Mouse (Mus musculus) forebrain, postnatal 0 days (tissue): Measurements from ENCODE around the gene Dnase1l3. TPM values are rescaled to one million over a fixed set of nuclear protein-coding genes. Genes with fewer than 3 reads are reported as not detected.
A peak's percentile ranks its signal among the peaks of the same experiment; 100 is the strongest.

Experiments
- ATAC-seq: fragments of 200-750 bp; cut with Nextera tagmentation; 2 replicates; pipeline ENCODE4 v1.8.0; 2017; ENCODE audit warnings: mild to moderate bottlenecking, moderate library complexity
- DNase-seq: peaks from one replicate; pipeline ENCODE4 v3.0.0-alpha.2; 2015
- H3K27ac ChIP-seq: fragments of 300-500 bp; sonication (generic); 2 replicates; pipeline ENCODE4 v1.5.1; 2014; ENCODE audit warnings: low read depth, mild to moderate bottlenecking, antibody characterized with exemption, low read length, moderate library complexity, mixed read lengths
- H3K27me3 ChIP-seq: fragments of 300-500 bp; sonication (generic); 2 replicates; pipeline ENCODE4 v1.6.1; 2014; ENCODE audit warnings: mild to moderate bottlenecking, low read length, mixed read lengths; ENCODE audit not compliant: insufficient read depth
- H3K36me3 ChIP-seq: fragments of 300-500 bp; sonication (generic); 2 replicates; pipeline ENCODE4 v1.6.1; 2014; ENCODE audit warnings: mild to moderate bottlenecking, moderate library complexity; ENCODE audit not compliant: insufficient read depth
- H3K4me1 ChIP-seq: fragments of 300-500 bp; sonication (generic); 2 replicates; pipeline ENCODE4 v1.6.1; 2014; ENCODE audit warnings: antibody characterized with exemption; ENCODE audit not compliant: insufficient read depth
- H3K4me2 ChIP-seq: fragments of 300-500 bp; sonication (generic); 2 replicates; pipeline ENCODE4 v1.6.1; 2014; ENCODE audit warnings: low read depth, mild to moderate bottlenecking, moderate library complexity
- H3K4me3 ChIP-seq: fragments of 300-500 bp; sonication (generic); 2 replicates; pipeline ENCODE4 v1.5.1; 2014; ENCODE audit warnings: low read depth, low read length, mixed read lengths
- H3K9ac ChIP-seq: fragments of 300-500 bp; sonication (generic); 2 replicates; pipeline ENCODE4 v1.6.1; 2014; ENCODE audit warnings: mild to moderate bottlenecking
- H3K9me3 ChIP-seq: fragments of 300-500 bp; sonication (generic); 2 replicates; pipeline ENCODE4 v1.6.1; 2016; ENCODE audit warnings: low read length
- CTCF ChIP-seq: sonication (generic); IDR thresholded peaks from 2 replicates; pipeline ENCODE4 v1.5.1; 2016; ENCODE audit warnings: antibody characterized with exemption, control low read depth, low read depth
- WGBS: fragments of 180-500 bp; shearing (Covaris S2); extraction: QIAGEN DNeasy Blood & Tissue Kit; methylation state at CpG from one replicate; pipeline ENCODE4 v1.1.7; 2014; 5-methylcytosine and 5-hydroxymethylcytosine counted together
- polyA plus RNA-seq: library from polyadenylated mRNA; unstranded; fragments of >200 nt; fragmentation: Nextera tagmentation; extraction: Ambion mirVana; gene quantifications from 2 replicates; pipeline ENCODE4 v1.2.1, GENCODE M21; 2015
- total RNA-seq: library from RNA; depleted of rRNA; stranded (reverse); fragments of >200 nt; gene quantifications from 2 replicates; pipeline ENCODE4 v1.2.3, GENCODE M21; 2014

Dnase1l3 gene
- total and polyA plus RNA-seq, 2 experiments from 2014 or later = 0.10 TPM; not detected in 1

DNA sequence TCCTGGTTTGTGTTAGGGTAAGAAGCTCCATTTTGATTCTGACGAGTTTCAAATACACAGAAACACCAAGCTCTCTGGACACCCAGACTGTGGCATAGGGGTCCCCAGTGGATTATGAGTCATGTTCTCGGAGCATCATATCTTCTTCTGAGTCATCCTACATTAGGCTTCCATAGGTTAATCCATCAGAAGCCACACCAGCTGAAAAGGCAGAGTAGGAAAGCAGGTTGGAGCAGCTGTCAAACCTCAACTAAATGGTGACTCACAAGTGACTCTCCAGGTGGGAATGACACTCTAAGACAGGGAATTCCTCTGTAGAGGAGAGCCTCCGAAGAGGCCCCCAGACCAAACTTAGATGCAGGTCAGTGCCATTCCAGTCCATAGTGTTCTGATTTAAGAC lies 4.7 kb upstream of the Dnase1l3 start:
- Histone ChIP-seq H3K27ac (no peak overlapping the region), H3K36me3 (no peaks in the 10 kb centered on the region), H3K4me1 (peaks cover 16% of the 10 kb centered on the region), H3K27me3 (no peaks in the 10 kb centered on the region), H3K4me3 (no peak overlapping the region), H3K9ac (no peak overlapping the region), H3K4me2 (no peak overlapping the region), H3K9me3 (no peaks in the 10 kb centered on the region)
- no peak for DNase-seq
- 84% methylated on average over 3 of the region's 3 CpGs for WGBS
- TF ChIP-seq CTCF = no peak
- ATAC-seq = no peak

DNA sequence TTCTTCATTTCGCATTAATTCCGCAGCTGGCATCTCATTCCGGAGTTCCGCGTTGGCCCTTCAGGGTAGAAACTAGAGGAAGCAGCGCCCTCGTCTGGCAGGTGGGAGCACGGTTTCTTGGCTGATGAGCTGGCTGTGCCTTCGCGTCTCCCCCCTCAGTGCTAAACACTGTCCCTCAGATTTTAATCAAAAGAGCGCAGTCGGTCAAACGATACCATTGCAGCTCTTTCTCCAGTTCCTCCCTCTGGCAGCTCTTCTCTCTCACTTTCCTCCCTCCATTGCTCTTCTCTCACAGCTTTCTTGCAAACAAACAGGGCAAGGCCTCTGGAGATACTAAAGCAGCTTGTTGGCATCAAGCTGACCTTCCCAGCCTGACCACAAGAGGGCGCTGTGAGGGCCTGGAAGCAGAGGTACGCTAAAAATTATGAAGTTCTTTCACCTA lies 2.9 kb upstream of the Dnase1l3 start:
- Histone ChIP-seq H3K36me3 (no peaks in the 10 kb centered on the region), H3K4me3 (0 out of 2 replicates have a peak overlapping the region, but pooled peaks have one; percentile 11), H3K9me3 (no peaks in the 10 kb centered on the region), H3K4me1 (0 out of 2 replicates have a peak, but pooled peaks cover 8% of the 10 kb centered on the region), H3K27ac (no peak overlapping the region), H3K9ac (no peak overlapping the region), H3K4me2 (peak overlapping the region; percentile 26; the same call in 1 of the 2 replicates), H3K27me3 (no peaks in the 10 kb centered on the region)
- DNase-seq (peak; percentile 89), ATAC-seq (peak; percentile 80)
- 1% methylated on average over 15 of the region's 15 CpGs for WGBS
- TF ChIP-seq CTCF = peak; percentile 77

DNA sequence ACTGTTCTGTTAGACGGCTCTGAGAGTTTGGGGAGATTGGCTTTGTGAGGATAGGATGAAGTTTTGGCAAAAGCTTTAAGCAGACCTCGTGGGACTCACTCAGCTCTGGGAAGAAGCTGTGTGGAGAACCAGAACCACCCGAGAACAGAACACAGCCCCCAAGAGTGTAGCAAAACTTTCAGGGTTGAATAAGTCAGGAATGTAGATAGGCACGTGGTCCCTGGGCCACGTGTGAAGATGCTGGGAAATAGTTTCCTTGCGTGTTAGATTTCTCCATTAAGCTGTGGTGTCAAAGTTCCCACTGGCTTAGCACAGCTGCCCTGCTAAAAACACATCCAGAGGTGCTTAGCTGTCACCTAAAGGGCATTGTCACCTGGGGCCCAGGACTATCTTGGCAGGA lies 2.2 kb downstream of the Dnase1l3 start:
- H3K4me1 ChIP-seq = no peaks in the 10 kb centered on the region
- no peaks in the 10 kb centered on the region for H3K36me3 ChIP-seq
- no peak overlapping the region for H3K27ac ChIP-seq
- DNase-seq (no peak), ATAC-seq (no peak)
- no peak for TF ChIP-seq CTCF
- 74% methylated on average over 6 of the region's 6 CpGs for WGBS
- H3K27me3 ChIP-seq = no peaks in the 10 kb centered on the region
- no peaks in the 10 kb centered on the region for H3K9me3 ChIP-seq
- no peak overlapping the region for H3K9ac ChIP-seq
- H3K4me3 ChIP-seq = no peak overlapping the region
- H3K4me2 ChIP-seq = no peak overlapping the region

DNA sequence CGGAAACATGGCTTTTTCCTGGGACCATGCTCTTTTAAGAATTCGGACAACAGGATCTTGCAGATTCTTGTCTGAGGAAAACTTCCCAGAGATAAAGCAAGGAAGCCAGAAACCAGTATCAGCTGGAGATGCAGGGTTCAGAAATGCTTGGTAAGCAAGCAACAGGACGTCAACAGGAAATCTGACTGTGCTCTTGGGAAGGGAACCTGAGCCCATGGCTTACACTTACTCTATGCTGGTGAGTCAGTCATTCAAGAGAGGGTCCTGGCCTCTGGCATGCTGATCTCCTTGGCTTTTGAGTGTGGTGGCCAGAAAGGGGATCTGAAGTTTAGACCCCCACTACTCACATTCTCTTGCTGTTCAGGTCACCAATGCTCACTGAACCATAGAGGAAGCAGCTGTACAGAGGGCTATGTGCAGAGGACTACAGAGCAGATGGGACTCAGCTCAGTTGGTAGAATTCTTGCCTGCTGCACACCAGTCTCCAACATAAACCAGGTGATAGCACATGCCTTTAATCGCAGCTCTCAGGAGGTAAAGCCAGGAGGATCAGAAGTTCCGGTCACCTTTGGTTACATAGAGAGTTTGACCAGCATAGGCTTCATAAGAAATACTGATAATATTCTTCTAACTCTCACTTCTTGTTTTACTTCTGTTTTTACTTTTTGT lies 3.1 kb downstream of the Dnase1l3 start:
- DNase-seq (no peak), ATAC-seq (no peak)
- no peak for TF ChIP-seq CTCF
- Histone ChIP-seq H3K9ac (no peak overlapping the region), H3K4me1 (no peaks in the 10 kb centered on the region), H3K36me3 (no peaks in the 10 kb centered on the region), H3K27ac (no peak overlapping the region), H3K27me3 (no peaks in the 10 kb centered on the region), H3K4me3 (no peak overlapping the region), H3K9me3 (no peaks in the 10 kb centered on the region), H3K4me2 (no peak overlapping the region)
- 93% methylated on average over 5 of the region's 5 CpGs for WGBS

DNA sequence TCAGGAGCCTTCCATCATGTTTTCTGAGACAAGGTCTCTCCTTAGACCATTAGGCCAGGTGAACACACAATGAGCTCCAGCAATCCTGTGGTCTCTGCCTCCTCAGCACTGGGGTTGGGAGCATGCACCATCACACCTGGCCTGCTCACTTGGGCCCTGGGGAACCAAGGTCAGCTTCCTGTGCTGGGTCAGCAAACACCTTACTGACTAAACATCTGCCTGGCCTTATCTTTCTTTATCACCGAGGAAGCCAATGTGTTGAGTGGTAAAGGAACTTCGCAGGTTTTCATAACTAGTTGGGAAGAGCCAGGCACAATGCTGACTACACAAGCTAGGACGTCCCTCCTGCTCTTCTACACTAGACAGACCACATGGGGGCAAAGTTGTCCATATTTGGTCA lies 4.4 kb downstream of the Dnase1l3 start:
- ATAC-seq (no peak), DNase-seq (no peak)
- TF ChIP-seq CTCF = no peak
- Histone ChIP-seq H3K9ac (no peak overlapping the region), H3K4me3 (no peak overlapping the region), H3K4me1 (no peaks in the 10 kb centered on the region), H3K36me3 (no peaks in the 10 kb centered on the region), H3K27me3 (no peaks in the 10 kb centered on the region), H3K4me2 (no peak overlapping the region), H3K27ac (no peak overlapping the region), H3K9me3 (no peaks in the 10 kb centered on the region)
- 79% methylated on average over 3 of the region's 3 CpGs for WGBS

DNA sequence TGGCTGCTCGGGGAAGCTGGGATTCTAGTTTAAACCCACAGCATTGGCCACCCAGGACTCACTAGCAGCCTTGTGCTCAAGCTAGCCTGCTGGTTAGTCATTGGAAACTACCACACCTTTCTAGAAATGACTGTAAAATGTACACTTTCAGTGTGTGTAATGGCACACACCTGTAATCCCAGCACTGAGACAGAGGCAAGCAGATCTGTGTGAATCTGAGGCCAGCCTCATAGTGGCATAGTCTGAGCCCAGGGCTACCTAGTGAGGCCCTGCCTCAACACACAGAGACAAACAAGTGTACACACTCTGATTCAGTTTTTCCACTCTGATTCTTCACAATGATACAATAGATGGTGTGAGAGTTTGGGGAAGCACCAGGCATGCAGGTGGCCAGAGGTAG lies 5.0 kb downstream of the Dnase1l3 start:
- Histone ChIP-seq H3K9ac (no peak overlapping the region), H3K36me3 (no peaks in the 10 kb centered on the region), H3K4me3 (no peak overlapping the region), H3K4me2 (no peak overlapping the region), H3K4me1 (no peaks in the 10 kb centered on the region), H3K27me3 (no peaks in the 10 kb centered on the region), H3K27ac (no peak overlapping the region), H3K9me3 (no peaks in the 10 kb centered on the region)
- no peak for ATAC-seq
- no peak for TF ChIP-seq CTCF
- 68% methylated on average over 1 of the region's 1 CpGs for WGBS
- no peak for DNase-seq

DNA sequence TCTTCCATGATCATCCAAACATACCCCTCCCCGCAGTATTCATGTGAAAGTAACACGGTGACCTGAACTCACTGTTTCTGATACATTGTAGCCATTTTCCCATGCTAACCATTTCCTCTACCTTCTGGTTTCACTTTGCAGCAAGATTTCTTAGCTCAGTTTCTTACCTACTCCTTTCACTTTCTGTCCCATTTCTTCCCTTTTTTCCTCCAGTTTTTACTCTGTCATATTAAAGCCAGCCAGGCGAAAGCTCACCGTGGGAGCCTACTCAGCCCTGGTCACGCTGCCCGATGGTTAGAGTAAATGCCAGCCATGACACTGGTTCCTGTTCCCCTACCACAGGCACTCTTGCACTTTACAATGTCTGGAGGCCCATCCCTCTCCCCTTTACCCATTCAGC lies 7.5 kb downstream of the Dnase1l3 start:
- H3K4me2 ChIP-seq = no peak overlapping the region
- no peaks in the 10 kb centered on the region for H3K4me1 ChIP-seq
- no peaks in the 10 kb centered on the region for H3K27me3 ChIP-seq
- no peak overlapping the region for H3K9ac ChIP-seq
- H3K36me3 ChIP-seq = no peaks in the 10 kb centered on the region
- H3K9me3 ChIP-seq = no peaks in the 10 kb centered on the region
- no peak for DNase-seq
- no peak overlapping the region for H3K4me3 ChIP-seq
- no peak for ATAC-seq
- no peak overlapping the region for H3K27ac ChIP-seq
- no peak for TF ChIP-seq CTCF
- 94% methylated on average over 6 of the region's 6 CpGs for WGBS
